In genomic region chr5:135025899-135026298, GRCm38 (mm10) we compare ENCODE assay signal across 9 mouse cellular contexts. TPM values are rescaled to one million over a fixed set of nuclear protein-coding genes. Genes with fewer than 3 reads are reported as not detected.
DNase-seq lines count a peak whose midpoint lies in the region; ATAC-seq lines count a peak whose summit lies in the region.
"Had no signal": no experiment of that assay in that cellular context is flagged by ENCODE, and none has a peak within 500 bp of the region (broad histone marks: within the 10 kb centered on the region; RNA-seq: fewer than 3 reads in every experiment).

No protein-coding gene starts in this region.

- H3K9me3 ChIP-seq in intestine, embryonic 14.5 days (ENCODE audit: control insufficient read depth, low read length) = no peaks in the 10 kb centered on the region

- H3K27ac ChIP-seq in intestine, embryonic 14.5 days (ENCODE audit: low read depth) = no peak overlapping the region; the same call in 1 of the 2 replicates

- intact Hi-C loops in left cerebral cortex, postnatal 4 days (cut with DNase I) = no loop called here

- no peaks in the 10 kb centered on the region for H3K36me3 ChIP-seq in intestine, embryonic 14.5 days (ENCODE audit: control insufficient read depth, insufficient read depth, low read length)

- peak overlapping the region; percentile 97 for H3K4me2 ChIP-seq in intestine, embryonic 14.5 days (ENCODE audit: low read length)

- 0 out of 2 replicates have a peak overlapping the region, but pooled peaks have one; percentile 11 for H3K9ac ChIP-seq in intestine, embryonic 14.5 days (ENCODE audit: low read length)

- no peaks in the 10 kb centered on the region for H3K27me3 ChIP-seq in intestine, embryonic 14.5 days (replicated peaks; ENCODE audit: control insufficient read depth, insufficient read depth, low read length)

- DNase-seq in CD4-positive, CD25-positive, alpha-beta regulatory T cell, adult 2 months (ENCODE audit: low read depth, low spot score) = peak; percentile 30
- peak; percentile 61 for DNase-seq in left cerebral cortex, adult 11 months (ENCODE audit: low spot score)
- no peak for DNase-seq in left cerebral cortex, postnatal 4 days
- no peak for DNase-seq in intestine, embryonic 14.5 days (ENCODE audit: low spot score)
- DNase-seq in right cerebral cortex, postnatal 10 days (ENCODE audit: low spot score in 2 of 2) = peak; percentile 70 to 81
- no peak for DNase-seq in urinary bladder, postnatal 36 days (ENCODE audit: low spot score in 2 of 2)
- DNase-seq in cerebellum, postnatal 10 days = no peak
- DNase-seq: adrenal gland, adult 2 months had no signal

- no peak for ATAC-seq in CD4-positive, CD25-positive, alpha-beta regulatory T cell, adult 4 months
- no peak for ATAC-seq in intestine, embryonic 14.5 days (replicated peaks; ENCODE audit: low FRiP score, low TSS enrichment, low read depth)

- H3K4me1 ChIP-seq in intestine, embryonic 14.5 days (replicated peaks; ENCODE audit: control insufficient read depth, insufficient read depth, low read length) = peaks cover 36% of the 10 kb centered on the region

- no peak overlapping the region for H3K4me3 ChIP-seq in intestine, embryonic 14.5 days (ENCODE audit: low read depth, low read length)

- WGBS in intestine, embryonic 14.5 days = 3% methylated on average over 7 of the region's 7 CpGs

RNA-seq across cellular contexts. Expression of gene Stx1a, which starts 2.6 kb away (rescaled TPM):
- polyA plus RNA-seq in CD4-positive, CD25-positive, alpha-beta regulatory T cell, adult 4 months (2017; shearing (Covaris generic)) = 10 to 100 TPM; 15.4 to 27.0 TPM
- 100 to 1,000 TPM; 261 to 264 TPM for total RNA-seq in left cerebral cortex, postnatal 4 days (2021)
- polyA plus RNA-seq in intestine, embryonic 14.5 days (2014; fragmentation: Nextera tagmentation; extraction: Ambion mirVana) = 15.9 and 20.2 TPM in 2 replicates

RNA-seq across cellular contexts. Expression of gene Abhd11, which starts 16.9 kb away (rescaled TPM):
- 10 to 100 TPM; 64.3 to 80.5 TPM for polyA plus RNA-seq in CD4-positive, CD25-positive, alpha-beta regulatory T cell, adult 4 months (2017; shearing (Covaris generic))
- total RNA-seq in left cerebral cortex, postnatal 4 days (2021) = 10 to 100 TPM; 56.6 to 60.8 TPM
- 99.7 and 104 TPM in 2 replicates for polyA plus RNA-seq in intestine, embryonic 14.5 days (2014; fragmentation: Nextera tagmentation; extraction: Ambion mirVana)

RNA-seq across cellular contexts. Expression of gene Dnajc30, which starts 38.1 kb away (rescaled TPM):
- polyA plus RNA-seq in CD4-positive, CD25-positive, alpha-beta regulatory T cell, adult 4 months (2017; shearing (Covaris generic)) = 10 to 100 TPM; 23.4 to 36.6 TPM
- total RNA-seq in left cerebral cortex, postnatal 4 days (2021) = 10 to 100 TPM; 27.4 to 30.1 TPM
- polyA plus RNA-seq in intestine, embryonic 14.5 days (2014; fragmentation: Nextera tagmentation; extraction: Ambion mirVana) = 32.5 and 33.3 TPM in 2 replicates

RNA-seq across cellular contexts. Expression of gene Bud23, which starts 38.9 kb away (rescaled TPM):
- polyA plus RNA-seq in CD4-positive, CD25-positive, alpha-beta regulatory T cell, adult 4 months (2017; shearing (Covaris generic)) = 100 to 1,000 TPM in 1 of 2 experiments, 10 to 100 TPM in 1; 60.8 to 103 TPM
- total RNA-seq in left cerebral cortex, postnatal 4 days (2021) = 10 to 100 TPM; 51.7 to 52.1 TPM
- polyA plus RNA-seq in intestine, embryonic 14.5 days (2014; fragmentation: Nextera tagmentation; extraction: Ambion mirVana) = 98.0 and 107 TPM in 2 replicates

RNA-seq across cellular contexts. Expression of gene Cldn3, which starts 39.9 kb away (rescaled TPM):
- polyA plus RNA-seq in CD4-positive, CD25-positive, alpha-beta regulatory T cell, adult 4 months (2017; shearing (Covaris generic)) = not detected
- 1 to 10 TPM; 6.2 to 6.4 TPM for total RNA-seq in left cerebral cortex, postnatal 4 days (2021)
- polyA plus RNA-seq in intestine, embryonic 14.5 days (2014; fragmentation: Nextera tagmentation; extraction: Ambion mirVana) = 113 and 143 TPM in 2 replicates

Comparison
In these comparisons a context has a peak if more than half of its experiments do, and no peak if none do; other contexts are left out.
1. DNase-seq: peak in CD4-positive, CD25-positive, alpha-beta regulatory T cell, adult 2 months (single experiment), left cerebral cortex, adult 11 months (single experiment) and right cerebral cortex, postnatal 10 days (2 of 2); none in left cerebral cortex, postnatal 4 days (single experiment), intestine, embryonic 14.5 days (single experiment), urinary bladder, postnatal 36 days (0 of 2) and cerebellum, postnatal 10 days (0 of 2).